Mouse (Mus musculus) frontal cortex, postnatal 10 days (tissue): ENCODE data around the gene Dusp16.

ENCODE experiments used
- DNase-seq, 2 experiments: peaks; one replicate each; pipeline ENCODE4 v3.0.0; 2022; ENCODE audit warnings: low spot score in 2 of 2, mixed read lengths in 1 of 2

Gene Dusp16

GRCm38 (mm10) chr6:134743568-134743967 lies 48.9 kb downstream of the Dusp16 start:
- no peak for DNase-seq

GRCm38 (mm10) chr6:134736853-134737252 lies 55.6 kb downstream of the Dusp16 start:
- DNase-seq = no peak

- no peak for DNase-seq
These were observed 58.6 kb downstream of the Dusp16 start for GRCm38 (mm10) chr6:134733800-134734221.

GRCm38 (mm10) chr6:134732813-134733212 lies 59.6 kb downstream of the Dusp16 start:
- no peak for DNase-seq

- DNase-seq = no peak
These were observed 61.4 kb downstream of the Dusp16 start for GRCm38 (mm10) chr6:134730978-134731377.

GRCm38 (mm10) chr6:134725406-134725805 lies 67.0 kb downstream of the Dusp16 start:
- no peak for DNase-seq

- no peak for DNase-seq
These were observed 68.4 kb downstream of the Dusp16 start for GRCm38 (mm10) chr6:134723833-134724553.

- no peak for DNase-seq
These were observed 69.1 kb downstream of the Dusp16 start for GRCm38 (mm10) chr6:134723326-134723725.

GRCm38 (mm10) chr6:134722906-134723305 lies 69.5 kb downstream of the Dusp16 start:
- no peak for DNase-seq

- DNase-seq = no peak
These were observed 70.6 kb downstream of the Dusp16 start for GRCm38 (mm10) chr6:134721729-134722269.

- no peak for DNase-seq
These were observed 72.3 kb downstream of the Dusp16 start for GRCm38 (mm10) chr6:134720150-134720549.

GRCm38 (mm10) chr6:134719156-134719555 lies 73.3 kb downstream of the Dusp16 start:
- DNase-seq = no peak

GRCm38 (mm10) chr6:134718668-134719065 lies 73.8 kb downstream of the Dusp16 start:
- no peak for DNase-seq

- DNase-seq = no peak
These were observed 74.3 kb downstream of the Dusp16 start for GRCm38 (mm10) chr6:134717886-134718667.

GRCm38 (mm10) chr6:134716168-134716587 lies 76.2 kb downstream of the Dusp16 start:
- no peak for DNase-seq

- DNase-seq = no peak
These were observed 78.5 kb downstream of the Dusp16 start for GRCm38 (mm10) chr6:134713897-134714296.

- no peak for DNase-seq
These were observed 79.1 kb downstream of the Dusp16 start for GRCm38 (mm10) chr6:134713321-134713720.

GRCm38 (mm10) chr6:134710020-134710419 lies 82.4 kb downstream of the Dusp16 start:
- no peak for DNase-seq

- no peak for DNase-seq
These were observed 86.0 kb downstream of the Dusp16 start for GRCm38 (mm10) chr6:134706467-134706866.

GRCm38 (mm10) chr6:134703053-134703690 lies 89.3 kb downstream of the Dusp16 start:
- DNase-seq = no peak

GRCm38 (mm10) chr6:134702184-134702583 lies 90.2 kb downstream of the Dusp16 start:
- no peak for DNase-seq

- DNase-seq = no peak
These were observed 91.2 kb downstream of the Dusp16 start for GRCm38 (mm10) chr6:134701211-134701602.
